Mouse (Mus musculus): ENCODE results near the gene Dio1.

Gene Dio1

DNA sequence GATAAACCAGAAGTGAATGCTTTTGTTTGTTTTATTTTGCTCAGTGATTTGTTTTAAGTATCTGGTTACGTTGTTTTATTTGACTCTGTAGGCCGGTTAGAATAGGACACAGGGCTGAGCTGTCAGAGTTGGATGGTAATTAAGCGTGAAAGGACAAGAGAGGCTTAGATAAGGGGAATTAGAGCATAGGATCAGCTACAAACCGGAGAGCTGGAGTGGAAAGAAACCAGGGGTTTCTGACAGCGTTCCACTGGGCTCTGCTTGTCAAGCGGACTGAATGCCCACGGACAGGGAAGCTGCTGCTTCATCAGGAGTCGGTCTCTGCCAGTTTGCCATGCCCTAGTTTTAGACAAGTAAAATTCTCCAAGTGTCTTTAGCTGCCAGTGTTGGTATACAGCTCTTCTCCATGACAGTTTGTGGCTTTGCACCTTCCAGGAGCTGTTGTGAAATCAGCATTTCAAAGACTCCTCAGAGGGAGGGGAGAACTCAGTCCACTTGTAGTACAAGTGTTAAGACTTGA, 28.7 kb downstream of the Dio1 start:
- POLR2A ChIA-PET, result interaction anchor here in 3 of 4 experiments (0.5 to 1.4 kb wide), 3 partner anchors 24 to 99 kb away, joined by 3 to 9 read pairs (median 4); no protein-coding TSS in a partner anchor
- CTCF ChIA-PET, result no interaction called here

DNA sequence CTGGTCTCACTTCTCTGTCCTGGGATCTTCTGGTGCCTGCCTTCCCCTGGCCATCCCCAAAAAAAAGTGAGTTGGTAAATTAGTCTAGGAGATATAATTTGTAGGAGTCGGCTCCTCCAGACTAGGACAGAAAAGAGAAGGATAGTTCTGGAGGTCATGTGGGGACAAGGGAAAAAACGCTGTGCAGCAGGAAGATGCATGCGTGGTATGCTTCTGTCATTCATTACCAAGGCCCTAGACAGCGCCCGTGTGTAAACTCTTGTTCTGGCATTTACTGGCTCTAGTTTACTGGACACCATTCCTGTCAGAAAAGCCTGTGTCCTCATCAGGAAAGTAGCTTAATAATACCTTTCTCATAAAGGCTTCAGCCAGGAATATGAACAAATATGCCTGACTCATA, 32.5 kb downstream of the Dio1 start:
- ChIA-PET POLR2A (interaction anchor here in 1 of 4 experiments (0.7 to 1.6 kb wide), 2 partner anchors 17 to 835 kb away, joined by 3 to 4 read pairs; no protein-coding TSS in a partner anchor), CTCF (no interaction called here)

DNA sequence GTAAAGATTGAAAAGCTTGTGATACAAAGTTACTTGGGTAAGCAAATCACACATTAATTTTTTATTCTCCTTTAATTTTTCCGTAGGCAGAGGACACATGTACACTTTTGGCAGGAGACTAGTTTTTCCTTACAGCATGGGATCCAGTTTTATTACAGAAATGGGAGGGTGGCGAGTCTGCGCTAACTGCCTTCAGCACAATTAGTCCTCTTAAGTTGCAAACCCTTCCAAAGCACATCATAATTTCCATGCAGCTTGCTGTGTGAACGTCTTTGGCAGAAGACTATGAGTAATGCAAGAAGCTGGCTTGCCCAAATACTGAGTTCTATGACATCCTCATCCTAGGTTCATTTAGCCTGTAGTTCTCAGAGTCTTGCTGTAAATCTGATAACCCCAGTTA, 33.3 kb downstream of the Dio1 start:
- ChIA-PET POLR2A (interaction anchor here in 2 of 4 experiments (0.6 to 1.0 kb wide), 3 partner anchors 20 to 836 kb away, joined by 3 read pairs; partner anchors contain the start of gene Hspb11 (in 1 of the 2)), CTCF (no interaction called here)

DNA sequence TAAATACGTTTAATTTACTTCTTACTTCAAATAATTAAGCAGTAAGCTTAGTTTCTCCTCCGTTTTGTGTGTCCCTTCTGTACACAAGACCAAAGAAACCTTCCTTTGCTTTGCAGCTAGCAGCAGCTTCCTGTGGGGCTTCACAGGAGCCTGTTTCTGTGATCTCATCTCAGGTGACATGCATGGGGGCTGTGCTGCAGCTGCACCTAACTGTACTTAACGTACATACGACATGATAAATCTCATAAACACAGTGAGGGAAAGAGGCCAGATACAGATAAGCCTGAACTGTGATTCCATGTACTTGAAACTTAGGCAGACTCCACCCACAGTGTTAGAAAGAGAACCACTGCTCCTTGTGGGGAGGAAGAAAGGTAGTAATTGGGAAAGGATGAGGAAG, 47.0 kb downstream of the Dio1 start:
- ChIA-PET CTCF (no interaction called here), POLR2A (interaction anchor here in 1 of 4 experiments (1.4 to 1.9 kb wide), 2 partner anchors 12 to 103 kb away, joined by 3 to 5 read pairs; no protein-coding TSS in a partner anchor)

DNA sequence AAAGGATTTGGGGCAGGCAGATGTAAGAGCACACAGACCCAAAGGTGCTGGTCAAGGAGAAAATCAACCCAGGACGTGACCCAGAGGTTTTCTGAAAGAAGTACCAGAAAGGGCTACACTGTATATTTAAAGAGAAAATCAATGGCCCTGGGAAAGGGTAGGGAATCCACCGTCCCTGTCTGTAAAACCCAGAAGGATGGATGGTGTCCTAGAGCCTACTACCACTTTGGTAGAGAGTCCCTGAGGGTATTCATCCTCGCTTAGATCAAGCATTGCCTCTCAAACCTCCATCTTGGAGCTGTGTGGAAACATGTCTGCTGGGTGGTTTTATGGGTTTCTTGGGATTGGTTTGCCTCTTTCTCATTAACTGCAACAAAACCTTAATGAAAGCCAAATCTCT, 52.6 kb downstream of the Dio1 start:
- ChIA-PET CTCF (interaction anchor here in 2 of 4 experiments (0.6 to 2.4 kb wide), 5 partner anchors 8 to 1981 kb away, joined by 3 to 8 read pairs (median 3); partner anchors contain the start of gene Tmem59 (in 1 of the 2)), POLR2A (interaction anchor here in 3 of 4 experiments (0.8 to 3.3 kb wide), 13 partner anchors 8 to 114 kb away, joined by 3 to 23 read pairs (median 6); partner anchors contain the start of genes Tceanc2 (in 2 of the 3) and Tmem59 (in 2 of the 3))

DNA sequence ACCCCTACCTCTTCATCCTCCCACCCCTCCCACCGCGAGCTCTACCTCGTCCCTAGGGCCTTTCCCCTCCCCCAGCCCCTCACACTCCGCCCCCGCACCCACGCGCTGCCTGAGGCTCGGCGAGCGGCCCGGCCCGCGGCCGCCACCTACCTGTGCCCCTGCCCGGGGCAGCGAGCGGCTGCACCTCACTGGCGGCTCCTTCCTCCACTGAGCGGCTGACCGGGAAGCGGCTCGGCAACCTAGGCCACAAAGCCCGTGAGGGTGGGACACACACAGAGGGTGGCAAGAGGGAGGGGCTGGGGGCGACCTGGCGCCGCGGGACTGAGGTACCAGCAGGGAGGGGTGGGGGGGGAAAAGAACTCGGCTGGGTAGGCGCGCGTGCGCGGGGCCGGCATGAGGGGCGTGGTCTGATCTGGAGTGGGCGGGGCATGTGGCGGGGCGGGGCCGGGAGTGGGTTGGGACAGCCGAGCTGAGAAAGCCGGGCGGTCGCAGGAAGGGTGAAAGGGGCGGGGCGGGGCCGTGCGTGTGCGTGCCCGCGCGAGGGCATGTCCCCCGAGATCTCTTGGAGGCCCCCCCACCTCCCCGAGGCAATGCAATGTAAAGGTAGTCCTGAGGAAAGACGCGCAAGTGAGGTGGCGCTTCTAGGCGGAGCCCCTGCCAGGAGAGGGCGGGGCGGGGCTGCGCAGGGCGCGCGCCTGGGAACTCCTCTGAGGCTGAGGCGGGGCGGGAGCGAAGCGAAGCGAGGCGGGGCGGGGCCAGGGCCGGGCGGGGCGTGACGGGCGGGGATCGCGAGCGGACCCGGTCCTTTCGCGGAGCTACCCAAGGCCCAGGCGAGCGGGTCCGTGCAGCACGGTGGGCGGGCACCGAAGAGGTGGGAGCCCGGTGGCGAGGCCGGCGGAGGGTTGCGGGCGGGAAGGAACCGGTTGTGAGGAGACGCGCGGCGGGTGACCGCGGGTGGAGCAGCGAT, 53.6 kb downstream of the Dio1 start, which contains the start of the genes Lrrc42 and Hspb11:
Gene Lrrc42 (minus strand): TSS at position 408 of the 967 bp plus-strand sequence.
Gene Hspb11 (plus strand): TSS at position 469 of the 967 bp plus-strand sequence.
- CTCF ChIA-PET, result interaction anchor here in 3 of 4 experiments (0.6 to 2.4 kb wide), 11 partner anchors 15 to 1980 kb away, joined by 3 to 11 read pairs (median 6); partner anchors contain the start of gene Tmem59 (in 1 of the 3)
- POLR2A ChIA-PET, result interaction anchor here (0.5 to 3.3 kb wide), 48 partner anchors 9 to 825 kb away, joined by 3 to 23 read pairs (median 4); partner anchors contain the start of genes Tmem59 (in 3 of the 4), Tceanc2 (in 2 of the 4), 0610037L13Rik (in 1 of the 4) and Dmrtb1 (in 1 of the 4)

DNA sequence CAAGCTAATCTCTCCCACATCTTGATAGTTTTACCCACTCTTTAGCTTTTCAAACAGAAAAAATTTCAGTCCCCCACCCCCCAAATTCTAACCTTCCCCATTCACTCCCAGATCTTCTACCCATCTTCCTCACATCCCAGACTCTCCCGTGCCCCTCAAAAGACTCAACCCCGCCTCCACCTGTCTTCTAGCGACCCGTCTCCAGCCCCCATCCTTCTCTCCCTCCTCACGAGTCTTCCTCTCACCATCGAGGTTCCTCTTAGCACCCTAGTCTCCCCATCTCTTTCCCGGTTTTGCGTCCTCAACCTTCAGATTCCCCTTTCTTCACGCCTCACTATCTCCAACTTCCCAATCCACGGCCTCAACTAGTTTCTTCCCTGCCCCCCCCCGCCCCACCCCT, 54.4 kb downstream of the Dio1 start:
- ChIA-PET POLR2A (interaction anchor here (0.5 to 3.3 kb wide), 34 partner anchors 8 to 826 kb away, joined by 3 to 23 read pairs (median 4); partner anchors contain the start of genes Tmem59 (in 3 of the 4), Tceanc2 (in 2 of the 4), Dmrtb1 (in 1 of the 4) and Ndc1 (in 1 of the 4)), CTCF (interaction anchor here (0.6 to 2.4 kb wide), 7 partner anchors 74 to 453 kb away, joined by 3 to 8 read pairs (median 6); partner anchors contain the start of gene Tmem59 (in 1 of the 4))

DNA sequence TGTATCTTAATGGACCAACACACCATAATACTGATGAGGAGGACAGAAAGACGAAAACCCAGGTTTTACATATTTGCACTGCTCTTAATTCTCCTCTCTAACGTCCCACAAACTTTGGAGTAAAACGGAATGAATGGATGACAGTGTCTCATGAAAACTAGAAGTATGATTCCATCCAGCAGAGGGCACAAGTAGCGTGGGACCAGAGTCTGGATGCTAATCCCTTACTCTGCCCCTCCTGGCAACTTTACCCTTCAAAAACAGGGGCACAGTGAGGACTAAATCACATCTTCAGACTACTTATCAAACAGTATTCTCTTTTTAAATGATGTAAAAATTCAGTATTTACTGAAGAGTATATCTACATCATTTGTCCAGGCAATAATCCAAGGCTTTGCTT, 56.5 kb downstream of the Dio1 start:
- POLR2A ChIA-PET, result interaction anchor here in 1 of 4 experiments (0.7 to 1.1 kb wide), 4 partner anchors 8 to 99 kb away, joined by 3 read pairs; partner anchors contain the start of gene Tmem59

DNA sequence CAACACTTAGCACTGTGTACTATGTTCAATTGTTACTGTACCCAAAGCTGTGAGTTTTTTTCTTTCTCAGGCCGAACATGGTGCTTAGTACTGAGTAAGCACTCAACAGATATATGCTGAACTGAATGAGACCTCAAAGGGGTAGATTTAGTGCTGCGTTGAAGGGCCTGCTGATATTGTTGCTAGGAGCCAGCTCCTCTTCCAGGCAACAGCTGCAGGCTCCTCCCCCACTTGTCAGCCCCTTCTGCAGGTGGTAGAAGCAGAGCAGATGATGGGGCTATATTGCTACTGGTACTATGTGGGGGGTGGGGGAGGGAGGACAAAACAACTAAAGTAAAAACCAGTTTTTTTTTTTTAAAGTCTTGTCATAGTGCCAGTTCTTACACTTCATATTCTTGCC, 57.5 kb downstream of the Dio1 start:
- ChIA-PET CTCF (interaction anchor here in 2 of 4 experiments (0.9 to 1.6 kb wide), 2 partner anchors 100 kb away, joined by 3 to 5 read pairs; no protein-coding TSS in a partner anchor), POLR2A (interaction anchor here in 2 of 4 experiments (0.6 to 1.1 kb wide), 4 partner anchors 28 to 327 kb away, joined by 3 read pairs; no protein-coding TSS in a partner anchor)

More for the DNA sequence above, 56.5 kb downstream of the Dio1 start:
- CTCF ChIA-PET, result interaction anchor here in 3 of 4 experiments (0.7 to 1.7 kb wide), 5 partner anchors 97 to 389 kb away, joined by 3 to 8 read pairs (median 4); no protein-coding TSS in a partner anchor

DNA sequence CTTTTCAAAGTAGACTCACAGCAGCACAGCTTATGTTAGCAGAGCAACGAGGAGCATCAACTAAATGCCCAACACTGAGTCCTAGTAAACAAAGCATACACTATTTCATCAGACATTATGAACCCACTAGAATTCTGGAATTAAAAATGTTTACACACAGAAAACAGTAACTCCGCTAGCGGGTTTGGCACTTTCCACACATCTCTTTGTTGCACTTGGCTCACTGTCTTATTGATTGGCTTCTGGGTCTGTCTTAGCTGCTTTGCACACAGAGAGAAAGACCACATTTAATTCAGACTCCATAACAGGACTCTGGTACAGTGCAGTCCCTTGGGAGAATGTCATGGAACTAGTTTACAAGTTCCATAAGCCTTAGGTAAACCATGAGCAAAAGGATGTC, 58.9 kb downstream of the Dio1 start:
- ChIA-PET CTCF (interaction anchor here in 1 of 4 experiments (0.8 kb wide), 1 partner anchor 101 kb away, joined by 4 read pairs; no protein-coding TSS in a partner anchor), POLR2A (interaction anchor here in 3 of 4 experiments (0.7 to 2.0 kb wide), 5 partner anchors 10 to 409 kb away, joined by 3 to 8 read pairs (median 4); partner anchors contain the start of genes Tmem59 (in 2 of the 3) and Tceanc2 (in 1 of the 3))

DNA sequence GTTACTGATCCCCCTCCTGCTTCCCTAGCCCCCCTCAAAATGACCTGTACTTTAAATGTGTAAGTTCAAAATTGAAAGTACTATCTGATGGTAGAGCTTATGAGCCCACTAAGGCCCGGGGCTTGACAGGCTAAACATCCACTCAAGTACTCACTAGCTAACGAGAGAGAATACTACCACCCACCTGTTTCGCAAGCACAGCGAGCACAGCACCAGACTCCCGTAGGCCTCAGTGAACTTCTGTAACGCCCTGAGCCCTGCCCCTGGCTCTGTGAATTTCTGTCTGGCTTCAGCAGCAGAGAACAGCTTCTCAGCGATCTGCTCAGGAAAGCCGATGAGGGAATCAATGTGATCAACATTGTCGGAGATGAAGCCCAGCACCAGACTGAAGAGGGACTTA, 59.9 kb downstream of the Dio1 start:
- CTCF ChIA-PET, result interaction anchor here in 2 of 4 experiments (0.6 to 1.3 kb wide), 3 partner anchors 102 to 341 kb away, joined by 3 to 7 read pairs (median 4); no protein-coding TSS in a partner anchor

DNA sequence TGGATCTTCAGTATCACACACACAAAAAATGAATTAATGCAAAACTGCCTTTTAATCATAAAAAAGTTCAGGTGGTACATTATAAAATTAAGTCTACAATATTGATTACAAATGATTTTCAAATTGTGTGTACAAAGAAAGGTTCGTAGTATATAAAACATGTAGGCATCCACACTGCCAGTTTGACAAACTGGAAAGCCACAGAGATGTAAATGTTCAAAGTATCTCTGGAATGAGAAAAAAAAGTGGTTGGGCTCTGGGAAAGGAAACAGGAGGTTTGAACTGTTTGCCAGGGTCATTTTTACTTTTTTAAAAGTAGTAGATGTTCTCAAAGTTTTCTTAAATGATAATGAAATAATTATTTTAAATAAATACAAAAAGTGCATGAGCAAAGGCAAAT, 60.9 kb downstream of the Dio1 start:
- ChIA-PET CTCF (interaction anchor here in 1 of 4 experiments (1.3 kb wide), 1 partner anchor 103 kb away, joined by 3 read pairs; no protein-coding TSS in a partner anchor), POLR2A (no interaction called here)

More for the DNA sequence above, 59.9 kb downstream of the Dio1 start:
- POLR2A ChIA-PET, result interaction anchor here in 3 of 4 experiments (0.7 to 2.0 kb wide), 5 partner anchors 11 to 408 kb away, joined by 3 to 8 read pairs (median 4); partner anchors contain the start of genes Tmem59 (in 2 of the 3) and Tceanc2 (in 1 of the 3)

DNA sequence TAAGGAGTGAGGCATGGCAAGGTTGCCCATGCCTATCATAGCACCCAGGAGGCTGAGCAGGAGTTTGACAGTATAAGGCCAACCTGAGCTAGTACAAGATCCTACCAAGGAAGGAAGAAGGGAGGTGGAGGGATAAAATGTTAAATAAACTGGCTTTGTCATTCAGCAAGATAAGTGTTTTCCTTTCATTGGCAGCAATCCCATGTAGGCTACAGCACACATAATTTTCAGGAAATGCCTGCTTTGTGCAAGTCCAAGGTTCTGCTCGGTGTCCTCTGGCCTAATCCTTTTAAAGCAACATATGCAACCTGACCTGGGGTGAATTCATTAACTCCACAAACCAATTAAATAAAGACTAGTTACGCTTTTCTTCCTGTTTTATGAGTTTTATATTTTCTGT, 61.6 kb downstream of the Dio1 start:
- ChIA-PET POLR2A (interaction anchor here in 2 of 4 experiments (1.7 to 3.9 kb wide), 2 partner anchors 8 kb away, joined by 6 to 23 read pairs; partner anchors contain the start of genes Hspb11 (in 2 of the 2) and Lrrc42 (in 2 of the 2)), CTCF (no interaction called here)

DNA sequence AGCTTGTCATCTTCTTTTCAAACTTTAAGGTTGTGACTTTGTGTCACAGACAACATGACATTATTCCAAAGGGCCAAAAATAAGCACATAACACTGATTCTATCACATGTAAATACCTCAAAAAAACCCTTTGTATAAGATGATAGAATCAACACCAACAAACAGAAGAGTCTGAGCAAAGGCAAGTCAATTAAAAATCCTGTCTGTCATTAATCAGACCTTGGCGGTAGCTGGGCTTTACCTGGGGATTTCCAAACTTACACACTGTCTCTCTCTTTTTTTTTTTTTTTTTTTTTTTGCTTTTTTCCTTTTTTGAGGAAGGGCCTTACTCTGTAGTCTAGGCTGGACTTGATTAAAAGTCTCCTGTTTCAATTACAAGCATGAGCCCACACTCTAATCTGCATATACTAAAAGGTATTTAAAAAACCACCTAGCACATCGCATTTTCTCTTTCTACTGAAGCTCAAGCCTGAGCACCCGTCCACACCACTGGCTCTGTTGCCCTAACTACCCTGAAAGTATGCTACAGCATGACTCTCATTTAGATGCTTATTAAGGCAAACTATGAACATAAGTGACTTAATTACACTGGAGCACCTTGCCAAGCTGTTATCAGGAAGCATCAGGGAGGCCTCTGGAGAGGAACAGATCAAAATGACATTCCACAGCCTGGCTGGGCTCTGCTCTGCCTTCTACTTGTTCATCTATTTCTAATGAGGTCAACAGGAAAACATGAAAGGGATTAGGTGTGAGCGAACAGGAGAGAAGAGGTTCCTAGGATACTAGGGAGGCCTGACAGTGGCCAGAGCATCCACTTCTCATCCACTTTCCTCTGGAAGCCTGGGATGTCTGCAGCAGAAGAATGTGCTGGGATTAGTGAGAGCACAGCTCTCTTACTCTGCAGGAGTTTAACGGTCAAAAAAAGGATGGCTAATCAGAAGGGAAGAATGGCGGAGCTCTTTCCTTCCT, 63.3 kb downstream of the Dio1 start:
- CTCF ChIA-PET, result interaction anchor here in 1 of 4 experiments (0.7 kb wide), 1 partner anchor 103 kb away, joined by 3 read pairs; no protein-coding TSS in a partner anchor
- POLR2A ChIA-PET, result interaction anchor here in 3 of 4 experiments (0.6 to 3.9 kb wide), 14 partner anchors 7 to 106 kb away, joined by 3 to 23 read pairs (median 3); partner anchors contain the start of genes Hspb11 (in 2 of the 3), Lrrc42 (in 2 of the 3), Tceanc2 (in 1 of the 3) and Tmem59 (in 1 of the 3)
